Mouse (Mus musculus): ENCODE data around the gene Srd5a3. TPM values are rescaled to one million over a fixed set of nuclear protein-coding genes. Genes with fewer than 3 reads are reported as not detected.

Srd5a3 gene
- polyA plus RNA-seq, 1 experiment, result 37.2 TPM

DNA sequence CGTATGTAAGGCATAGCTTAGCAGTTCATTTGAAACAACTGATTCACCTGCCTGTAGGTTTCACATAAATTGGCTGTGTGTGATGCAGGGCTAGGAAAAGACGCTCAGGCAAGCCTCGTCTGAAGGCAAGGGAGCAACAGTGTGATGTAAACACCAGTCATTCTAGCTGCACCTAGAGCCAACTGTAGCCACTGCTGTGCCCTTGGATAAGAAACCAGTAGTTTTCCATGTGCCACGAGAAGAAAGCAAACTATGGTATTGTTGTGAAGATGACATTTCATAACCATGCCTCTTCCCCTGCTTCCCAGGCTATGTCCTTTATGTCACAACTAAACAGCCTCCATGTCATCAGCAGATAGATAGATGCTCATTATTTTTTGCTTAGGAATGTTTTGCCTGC is 3.3 kb downstream of the Srd5a3 start:
- Histone ChIP-seq H3K4me3 (ENCODE audit: insufficient read depth, low read length) (no peak overlapping the region), H3K4me1 (ENCODE audit: control insufficient read depth, insufficient read depth, low read length) (no peaks in the 10 kb centered on the region), H3K27ac (ENCODE audit: insufficient read depth, low read length) (no peak overlapping the region)
- TF ChIP-seq POLR2A (IDR thresholded peaks at IDR 0.05; ENCODE audit: low read depth, low read length) (no peak), CTCF (IDR thresholded peaks at IDR 0.05; ENCODE audit: borderline replicate concordance, insufficient read depth, low read length) (no peak)

GRCm38 (mm10) chr5:76146401-76146800 is 6.3 kb downstream of the Srd5a3 start:
- Histone ChIP-seq H3K27ac (ENCODE audit: insufficient read depth, low read length) (no peak overlapping the region), H3K4me3 (ENCODE audit: insufficient read depth, low read length) (no peak overlapping the region), H3K4me1 (ENCODE audit: control insufficient read depth, insufficient read depth, low read length) (no peaks in the 10 kb centered on the region)
- TF ChIP-seq POLR2A (IDR thresholded peaks at IDR 0.05; ENCODE audit: low read depth, low read length) (no peak), CTCF (IDR thresholded peaks at IDR 0.05; ENCODE audit: borderline replicate concordance, insufficient read depth, low read length) (no peak)

DNA sequence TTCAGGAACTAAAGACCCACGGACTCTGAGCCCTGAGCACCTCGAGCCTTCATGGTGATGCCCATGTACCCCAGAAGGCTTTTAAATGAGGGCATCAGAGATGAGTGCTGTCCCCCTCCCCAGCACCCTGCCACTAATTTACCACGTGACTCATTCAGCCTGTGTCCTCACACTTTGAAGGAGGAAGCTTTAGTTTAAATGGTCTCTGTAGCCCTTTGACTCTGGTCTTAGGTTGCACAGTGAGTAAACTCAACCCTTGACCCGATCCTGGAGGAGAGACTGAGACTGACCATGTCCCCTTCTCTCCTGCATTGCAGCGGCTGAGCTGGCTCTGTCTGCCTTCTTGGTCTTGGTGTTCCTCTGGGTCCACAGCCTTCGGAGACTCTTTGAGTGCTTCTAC is 9.4 kb downstream of the Srd5a3 start:
- Histone ChIP-seq H3K27ac (ENCODE audit: insufficient read depth, low read length) (no peak overlapping the region), H3K4me3 (ENCODE audit: insufficient read depth, low read length) (no peak overlapping the region), H3K4me1 (ENCODE audit: control insufficient read depth, insufficient read depth, low read length) (no peaks in the 10 kb centered on the region)
- no peak for TF ChIP-seq CTCF (IDR thresholded peaks at IDR 0.05; ENCODE audit: borderline replicate concordance, insufficient read depth, low read length)
- TF ChIP-seq POLR2A (IDR thresholded peaks at IDR 0.05; ENCODE audit: low read depth, low read length), result no peak

GRCm38 (mm10) chr5:76152956-76153355 is 12.9 kb downstream of the Srd5a3 start:
- Histone ChIP-seq H3K27ac (ENCODE audit: insufficient read depth, low read length) (no peak overlapping the region), H3K4me3 (ENCODE audit: insufficient read depth, low read length) (no peak overlapping the region), H3K4me1 (ENCODE audit: control insufficient read depth, insufficient read depth, low read length) (no peaks in the 10 kb centered on the region)
- TF ChIP-seq CTCF (IDR thresholded peaks at IDR 0.05; ENCODE audit: borderline replicate concordance, insufficient read depth, low read length) (no peak), POLR2A (IDR thresholded peaks at IDR 0.05; ENCODE audit: low read depth, low read length) (no peak)

DNA sequence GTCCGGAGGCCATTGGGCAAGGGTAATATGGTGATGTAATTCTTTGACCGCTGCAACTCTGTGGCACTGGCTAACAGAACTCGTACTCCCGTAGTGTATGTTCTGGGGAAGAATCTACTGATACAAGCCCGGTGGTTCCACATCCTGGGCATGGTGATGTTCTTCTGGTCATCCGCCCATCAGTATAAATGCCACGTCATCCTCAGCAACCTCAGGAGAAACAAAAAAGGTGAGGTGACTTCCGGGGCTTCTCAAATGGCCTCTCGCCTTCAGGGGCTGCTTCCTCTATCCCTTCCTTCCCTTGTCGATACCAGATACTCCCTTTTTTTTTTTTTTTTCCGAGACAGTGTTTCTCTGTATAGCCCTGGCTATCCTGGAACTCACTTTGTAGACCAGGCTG is 13.4 kb downstream of the Srd5a3 start:
- H3K27ac ChIP-seq (ENCODE audit: insufficient read depth, low read length), result no peak overlapping the region
- H3K4me3 ChIP-seq (ENCODE audit: insufficient read depth, low read length), result no peak overlapping the region
- TF ChIP-seq CTCF (IDR thresholded peaks at IDR 0.05; ENCODE audit: borderline replicate concordance, insufficient read depth, low read length) (no peak), POLR2A (IDR thresholded peaks at IDR 0.05; ENCODE audit: low read depth, low read length) (no peak)
- no peaks in the 10 kb centered on the region for H3K4me1 ChIP-seq (ENCODE audit: control insufficient read depth, insufficient read depth, low read length)

DNA sequence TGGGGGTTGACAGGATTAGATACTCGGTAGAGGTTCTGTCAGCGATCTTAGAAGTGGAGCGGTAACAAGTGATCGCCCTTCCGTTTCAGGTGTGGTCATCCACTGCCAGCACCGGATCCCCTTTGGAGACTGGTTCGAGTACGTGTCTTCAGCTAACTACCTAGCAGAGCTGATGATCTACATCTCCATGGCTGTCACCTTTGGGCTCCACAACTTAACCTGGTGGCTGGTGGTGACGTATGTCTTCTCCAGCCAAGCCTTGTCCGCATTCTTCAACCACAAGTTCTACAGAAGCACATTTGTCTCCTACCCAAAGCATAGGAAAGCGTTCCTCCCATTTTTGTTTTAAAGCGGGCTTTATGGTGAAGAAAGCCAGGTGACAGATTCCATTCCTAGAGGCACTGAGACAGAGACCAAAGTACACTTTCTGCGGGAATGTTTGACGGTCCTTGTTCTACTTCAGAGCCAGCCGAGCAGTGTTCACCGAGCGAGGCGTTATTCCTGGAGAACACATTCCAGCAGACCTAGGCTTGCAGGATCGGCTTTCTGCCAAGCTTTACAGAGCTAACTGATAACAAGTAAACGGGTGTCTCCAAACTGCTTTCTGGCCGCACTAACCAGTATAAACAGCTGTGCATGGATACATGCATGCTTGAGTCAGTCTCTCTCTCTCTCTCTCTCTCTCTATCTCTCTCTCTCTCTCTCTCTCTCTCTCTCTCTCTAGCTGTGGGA is 14.5 kb downstream of the Srd5a3 start:
- Histone ChIP-seq H3K4me1 (ENCODE audit: control insufficient read depth, insufficient read depth, low read length) (no peaks in the 10 kb centered on the region), H3K27ac (ENCODE audit: insufficient read depth, low read length) (no peak overlapping the region), H3K4me3 (ENCODE audit: insufficient read depth, low read length) (no peak overlapping the region)
- TF ChIP-seq POLR2A (IDR thresholded peaks at IDR 0.05; ENCODE audit: low read depth, low read length), result no peak
- no peak for TF ChIP-seq CTCF (IDR thresholded peaks at IDR 0.05; ENCODE audit: borderline replicate concordance, insufficient read depth, low read length)

GRCm38 (mm10) chr5:76159555-76159954 is 19.5 kb downstream of the Srd5a3 start:
- Histone ChIP-seq H3K4me1 (ENCODE audit: control insufficient read depth, insufficient read depth, low read length) (no peaks in the 10 kb centered on the region), H3K27ac (ENCODE audit: insufficient read depth, low read length) (no peak overlapping the region), H3K4me3 (ENCODE audit: insufficient read depth, low read length) (no peak overlapping the region)
- TF ChIP-seq CTCF (IDR thresholded peaks at IDR 0.05; ENCODE audit: borderline replicate concordance, insufficient read depth, low read length) (no peak), POLR2A (IDR thresholded peaks at IDR 0.05; ENCODE audit: low read depth, low read length) (no peak)

DNA sequence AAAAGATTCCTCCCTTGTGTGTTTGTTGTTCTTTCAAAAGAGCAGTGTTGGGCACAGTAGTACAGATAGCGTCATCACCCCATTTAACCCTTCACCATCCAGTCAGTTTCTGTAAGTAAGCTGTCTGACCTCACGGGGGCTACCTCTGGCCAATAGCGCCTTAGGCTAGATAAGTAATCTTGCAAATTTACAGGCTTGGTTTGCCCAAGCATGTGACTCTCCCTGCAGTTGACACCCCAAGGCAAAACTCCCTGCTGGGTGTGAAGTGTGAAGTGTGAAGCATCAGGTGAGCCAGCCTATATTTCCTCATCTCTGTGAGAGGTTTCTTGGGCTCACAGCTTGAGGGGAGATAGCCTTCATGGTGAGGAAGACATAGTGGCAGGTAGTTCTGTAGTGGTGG is 20.0 kb downstream of the Srd5a3 start:
- Histone ChIP-seq H3K4me1 (ENCODE audit: control insufficient read depth, insufficient read depth, low read length) (no peaks in the 10 kb centered on the region), H3K4me3 (ENCODE audit: insufficient read depth, low read length) (no peak overlapping the region), H3K27ac (ENCODE audit: insufficient read depth, low read length) (no peak overlapping the region)
- TF ChIP-seq POLR2A (IDR thresholded peaks at IDR 0.05; ENCODE audit: low read depth, low read length), result no peak
- no peak for TF ChIP-seq CTCF (IDR thresholded peaks at IDR 0.05; ENCODE audit: borderline replicate concordance, insufficient read depth, low read length)

- TF ChIP-seq POLR2A (IDR thresholded peaks at IDR 0.05; ENCODE audit: low read depth, low read length), result no peak
- TF ChIP-seq CTCF (IDR thresholded peaks at IDR 0.05; ENCODE audit: borderline replicate concordance, insufficient read depth, low read length), result no peak
- no peaks in the 10 kb centered on the region for H3K4me1 ChIP-seq (ENCODE audit: control insufficient read depth, insufficient read depth, low read length)
Observed at GRCm38 (mm10) chr5:76161491-76161890, 21.4 kb downstream of the Srd5a3 start.

DNA sequence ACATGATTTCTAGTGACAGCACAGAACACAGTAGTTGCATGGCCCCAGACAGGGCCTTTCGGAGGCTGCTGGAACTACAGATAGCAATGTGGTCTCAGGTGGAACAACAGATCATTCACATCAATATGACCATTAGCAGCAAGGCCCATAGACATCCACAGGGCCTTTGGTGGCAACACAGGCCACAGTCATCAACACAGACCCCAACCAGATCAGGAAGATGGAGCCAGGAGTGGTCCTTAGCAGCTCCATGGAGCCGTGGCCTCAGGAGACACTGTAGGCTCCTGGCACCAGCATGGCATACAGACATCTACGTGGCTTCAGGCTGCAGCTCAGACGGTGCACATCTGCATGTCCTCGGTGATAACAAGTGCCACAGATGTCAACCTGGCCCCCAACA is 22.9 kb downstream of the Srd5a3 start:
- Histone ChIP-seq H3K4me1 (ENCODE audit: control insufficient read depth, insufficient read depth, low read length) (no peaks in the 10 kb centered on the region), H3K27ac (ENCODE audit: insufficient read depth, low read length) (no peak overlapping the region), H3K4me3 (ENCODE audit: insufficient read depth, low read length) (no peak overlapping the region)
- TF ChIP-seq POLR2A (IDR thresholded peaks at IDR 0.05; ENCODE audit: low read depth, low read length) (no peak), CTCF (IDR thresholded peaks at IDR 0.05; ENCODE audit: borderline replicate concordance, insufficient read depth, low read length) (no peak)

More at GRCm38 (mm10) chr5:76161491-76161890, 21.4 kb downstream of the Srd5a3 start:
- Histone ChIP-seq H3K27ac (ENCODE audit: insufficient read depth, low read length) (no peak overlapping the region), H3K4me3 (ENCODE audit: insufficient read depth, low read length) (no peak overlapping the region)

Measured in embryonic fibroblast, embryonic 13.5 days (primary cell).